Mouse (Mus musculus): ENCODE results near the gene Lrrc32. TPM values are rescaled to one million over a fixed set of nuclear protein-coding genes. Genes with fewer than 3 reads are reported as not detected.

Lrrc32 gene
- polyA plus RNA-seq, 1 experiment: 11.2 TPM

DNA sequence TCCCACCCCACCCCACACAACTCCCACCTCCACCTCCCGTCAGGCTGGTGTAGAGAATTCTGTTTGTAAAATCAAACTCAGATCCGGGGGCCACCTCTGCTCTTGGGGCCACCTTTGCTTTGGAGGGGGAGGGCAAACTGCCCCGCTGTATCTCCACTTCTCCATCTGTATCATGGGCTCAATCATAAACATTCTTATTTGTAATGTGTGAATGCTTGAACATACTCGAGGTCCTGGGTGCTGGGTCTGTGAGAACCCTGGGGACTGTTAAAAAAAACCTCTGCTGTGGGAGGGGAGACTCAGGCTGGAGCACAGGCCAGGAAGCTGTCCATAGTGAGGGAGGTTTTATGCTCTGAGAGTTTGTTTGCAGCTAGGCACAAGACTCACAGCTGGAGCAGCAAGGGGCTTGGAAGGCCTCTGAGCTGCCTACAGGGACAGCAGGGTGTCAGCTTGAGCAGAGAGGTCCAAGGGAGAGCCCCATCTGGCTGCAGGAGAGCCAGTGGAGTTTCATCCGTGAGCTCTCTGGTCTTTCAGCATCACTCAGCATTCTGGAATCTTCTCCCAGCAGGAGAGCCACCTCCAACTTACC lies 15.7 kb downstream of the Lrrc32 start:
- 61% methylated on average over 5 of the region's 5 CpGs for WGBS

GRCm38 (mm10) chr7:98505664-98506063 lies 16.6 kb downstream of the Lrrc32 start:
- Histone ChIP-seq H3K4me1 (ENCODE audit: control insufficient read depth, insufficient read depth, insufficient read length) (no peaks in the 10 kb centered on the region), H3K27ac (ENCODE audit: insufficient read depth, low read length) (no peak overlapping the region), H3K4me3 (ENCODE audit: extremely low read depth, insufficient read depth, insufficient read length) (no peak overlapping the region), H3K36me3 (ENCODE audit: control insufficient read depth, insufficient read depth, low read length) (no peaks in the 10 kb centered on the region), H3K27me3 (ENCODE audit: control insufficient read depth, insufficient read depth, low read length) (no peaks in the 10 kb centered on the region)
- no peak for TF ChIP-seq CTCF (IDR thresholded peaks at IDR 0.05; ENCODE audit: extremely low read depth, insufficient read depth, insufficient read length, insufficient replicate concordance)
- no peak for TF ChIP-seq POLR2A (IDR thresholded peaks at IDR 0.05; ENCODE audit: low read depth, low read length)
- WGBS: 88% methylated on average over 3 of the region's 3 CpGs
- no peak for DNase-seq (ENCODE audit: low read depth in 1 of 2, low spot score in 2 of 2)

More for the DNA sequence above, 15.7 kb downstream of the Lrrc32 start:
- Histone ChIP-seq H3K4me3 (ENCODE audit: extremely low read depth, insufficient read depth, insufficient read length) (no peak overlapping the region), H3K4me1 (ENCODE audit: control insufficient read depth, insufficient read depth, insufficient read length) (no peaks in the 10 kb centered on the region), H3K27me3 (ENCODE audit: control insufficient read depth, insufficient read depth, low read length) (no peaks in the 10 kb centered on the region), H3K27ac (ENCODE audit: insufficient read depth, low read length) (no peak overlapping the region), H3K36me3 (ENCODE audit: control insufficient read depth, insufficient read depth, low read length) (no peaks in the 10 kb centered on the region)
- DNase-seq (ENCODE audit: low read depth in 1 of 2, low spot score in 2 of 2): no peak
- TF ChIP-seq CTCF (IDR thresholded peaks at IDR 0.05; ENCODE audit: extremely low read depth, insufficient read depth, insufficient read length, insufficient replicate concordance): no peak
- no peak for TF ChIP-seq POLR2A (IDR thresholded peaks at IDR 0.05; ENCODE audit: low read depth, low read length)

GRCm38 (mm10) chr7:98510961-98511958 lies 22.2 kb downstream of the Lrrc32 start:
- Histone ChIP-seq H3K4me3 (ENCODE audit: extremely low read depth, insufficient read depth, insufficient read length) (no peak overlapping the region), H3K36me3 (ENCODE audit: control insufficient read depth, insufficient read depth, low read length) (no peaks in the 10 kb centered on the region), H3K27ac (ENCODE audit: insufficient read depth, low read length) (no peak overlapping the region), H3K4me1 (ENCODE audit: control insufficient read depth, insufficient read depth, insufficient read length) (no peaks in the 10 kb centered on the region), H3K27me3 (ENCODE audit: control insufficient read depth, insufficient read depth, low read length) (no peaks in the 10 kb centered on the region)
- no peak for TF ChIP-seq POLR2A (IDR thresholded peaks at IDR 0.05; ENCODE audit: low read depth, low read length)
- TF ChIP-seq CTCF (IDR thresholded peaks at IDR 0.05; ENCODE audit: extremely low read depth, insufficient read depth, insufficient read length, insufficient replicate concordance): no peak
- WGBS: 67% methylated on average over 15 of the region's 15 CpGs
- no peak for DNase-seq (ENCODE audit: low read depth in 1 of 2, low spot score in 2 of 2)

DNA sequence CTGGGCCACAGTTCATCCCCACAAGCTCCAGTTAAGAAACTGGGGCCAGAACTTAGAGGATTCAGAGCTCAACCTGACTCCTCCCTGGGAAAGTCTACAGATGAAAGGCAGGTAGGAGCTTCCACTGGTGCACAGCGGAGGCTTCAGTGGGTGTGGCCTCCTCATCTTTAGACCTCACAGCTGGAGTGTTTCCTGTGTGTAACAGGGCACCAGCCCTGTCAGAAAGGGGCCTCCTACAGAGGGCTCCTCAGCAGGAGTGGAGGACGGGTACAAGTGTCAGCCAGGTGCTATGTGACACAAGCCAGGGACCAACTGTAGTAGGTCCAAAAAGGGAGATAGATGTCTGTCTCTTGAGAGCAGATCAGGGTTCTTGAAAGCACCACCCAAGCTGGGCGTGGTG lies 24.2 kb downstream of the Lrrc32 start:
- no peaks in the 10 kb centered on the region for H3K4me1 ChIP-seq (ENCODE audit: control insufficient read depth, insufficient read depth, insufficient read length)
- H3K27me3 ChIP-seq (ENCODE audit: control insufficient read depth, insufficient read depth, low read length): no peaks in the 10 kb centered on the region
- WGBS: 61% methylated on average over 3 of the region's 3 CpGs
- no peak overlapping the region for H3K4me3 ChIP-seq (ENCODE audit: extremely low read depth, insufficient read depth, insufficient read length)
- TF ChIP-seq CTCF (IDR thresholded peaks at IDR 0.05; ENCODE audit: extremely low read depth, insufficient read depth, insufficient read length, insufficient replicate concordance) (no peak), POLR2A (IDR thresholded peaks at IDR 0.05; ENCODE audit: low read depth, low read length) (no peak)
- H3K36me3 ChIP-seq (ENCODE audit: control insufficient read depth, insufficient read depth, low read length): no peaks in the 10 kb centered on the region
- no peak for DNase-seq (ENCODE audit: low read depth in 1 of 2, low spot score in 2 of 2)
- no peak overlapping the region for H3K27ac ChIP-seq (ENCODE audit: insufficient read depth, low read length)

- Histone ChIP-seq H3K4me1 (ENCODE audit: control insufficient read depth, insufficient read depth, insufficient read length) (peaks cover 19% of the 10 kb centered on the region; the same call in 1 of the 2 replicates), H3K27ac (ENCODE audit: insufficient read depth, low read length) (peak overlapping the region; percentile 34; the same call in 1 of the 2 replicates), H3K36me3 (ENCODE audit: control insufficient read depth, insufficient read depth, low read length) (no peaks in the 10 kb centered on the region), H3K27me3 (ENCODE audit: control insufficient read depth, insufficient read depth, low read length) (no peaks in the 10 kb centered on the region), H3K4me3 (ENCODE audit: extremely low read depth, insufficient read depth, insufficient read length) (no peak overlapping the region)
- 35% methylated on average over 5 of the region's 5 CpGs for WGBS
- no peak for TF ChIP-seq CTCF (IDR thresholded peaks at IDR 0.05; ENCODE audit: extremely low read depth, insufficient read depth, insufficient read length, insufficient replicate concordance)
- TF ChIP-seq POLR2A (IDR thresholded peaks at IDR 0.05; ENCODE audit: low read depth, low read length): no peak
- DNase-seq (ENCODE audit: low read depth in 1 of 2, low spot score in 2 of 2): no peak
Observed at GRCm38 (mm10) chr7:98522576-98522975, 33.5 kb downstream of the Lrrc32 start.

GRCm38 (mm10) chr7:98523070-98523812 lies 34.2 kb downstream of the Lrrc32 start:
- Histone ChIP-seq H3K4me3 (ENCODE audit: extremely low read depth, insufficient read depth, insufficient read length) (no peak overlapping the region), H3K36me3 (ENCODE audit: control insufficient read depth, insufficient read depth, low read length) (no peaks in the 10 kb centered on the region), H3K27ac (ENCODE audit: insufficient read depth, low read length) (peak overlapping the region; percentile 34; the same call in 1 of the 2 replicates), H3K4me1 (ENCODE audit: control insufficient read depth, insufficient read depth, insufficient read length) (peaks cover 19% of the 10 kb centered on the region; the same call in 1 of the 2 replicates), H3K27me3 (ENCODE audit: control insufficient read depth, insufficient read depth, low read length) (no peaks in the 10 kb centered on the region)
- no peak for DNase-seq (ENCODE audit: low read depth in 1 of 2, low spot score in 2 of 2)
- TF ChIP-seq POLR2A (IDR thresholded peaks at IDR 0.05; ENCODE audit: low read depth, low read length) (no peak), CTCF (IDR thresholded peaks at IDR 0.05; ENCODE audit: extremely low read depth, insufficient read depth, insufficient read length, insufficient replicate concordance) (no peak)
- 54% methylated on average over 8 of the region's 8 CpGs for WGBS
